Mouse (Mus musculus) kidney, postnatal 25 days (tissue): ENCODE data around the gene Smad6.

Experiments used
- DNase-seq, 2 experiments: peaks; one replicate each; pipeline ENCODE4 v3.0.0; 2021; ENCODE audit warnings: mixed read lengths in 2 of 2

Smad6 gene

DNA sequence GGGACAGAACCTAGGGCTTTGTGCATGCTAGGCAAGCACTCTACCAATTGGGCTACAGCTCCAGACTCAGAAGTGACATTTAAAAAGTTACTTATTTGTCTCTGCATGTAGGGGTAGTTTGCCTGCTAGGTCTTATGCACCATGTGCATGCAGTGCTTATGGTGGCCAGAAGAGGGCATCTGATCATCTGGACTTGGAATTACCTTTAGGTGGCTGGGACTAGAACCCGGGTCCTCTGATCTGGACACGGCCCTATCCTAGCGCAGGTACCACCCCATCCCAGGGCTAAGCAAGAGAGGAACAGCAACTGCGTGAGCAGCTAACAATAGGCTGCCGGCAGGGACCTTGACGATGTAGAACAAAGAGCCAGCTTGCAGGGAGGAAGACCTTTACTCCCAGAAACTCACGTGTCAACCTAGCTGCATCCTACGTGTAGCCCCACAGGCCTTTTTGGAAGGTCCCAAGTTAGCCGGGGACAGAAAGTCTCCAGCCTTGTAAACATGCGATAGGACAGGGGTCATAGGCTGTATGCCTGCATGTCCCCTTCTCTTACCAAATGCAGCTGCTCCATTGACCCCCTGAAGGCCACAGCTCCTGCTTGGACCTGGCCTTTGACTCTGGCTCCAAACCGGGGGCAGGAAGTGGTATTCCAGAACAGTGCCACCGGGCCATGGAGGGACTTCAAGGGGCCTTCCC is 38.8 kb downstream of the Smad6 start:
- DNase-seq: peak in 1 of 2 experiments; percentile 49

GRCm38 (mm10) chr9:63981912-63982311 is 39.9 kb downstream of the Smad6 start:
- no peak for DNase-seq

DNA sequence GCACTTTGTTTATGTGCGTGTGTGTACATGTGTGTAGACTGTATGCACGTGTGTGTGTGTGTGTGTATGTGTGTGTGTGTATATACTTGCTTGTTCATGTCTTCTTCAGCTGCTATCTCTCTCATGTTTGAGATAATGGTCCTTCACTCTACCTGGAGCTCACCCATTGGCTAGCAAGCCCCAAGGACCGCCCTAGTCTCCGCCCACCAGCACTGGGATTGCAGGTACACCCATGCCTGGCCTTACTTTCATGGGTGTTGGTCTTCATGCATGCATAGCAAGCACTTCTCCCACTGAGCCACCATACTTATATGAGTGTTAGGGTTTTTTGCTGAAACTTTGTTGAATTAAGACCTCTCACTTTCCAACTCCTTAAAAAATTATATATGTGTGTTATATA is 40.5 kb downstream of the Smad6 start:
- DNase-seq: no peak

DNA sequence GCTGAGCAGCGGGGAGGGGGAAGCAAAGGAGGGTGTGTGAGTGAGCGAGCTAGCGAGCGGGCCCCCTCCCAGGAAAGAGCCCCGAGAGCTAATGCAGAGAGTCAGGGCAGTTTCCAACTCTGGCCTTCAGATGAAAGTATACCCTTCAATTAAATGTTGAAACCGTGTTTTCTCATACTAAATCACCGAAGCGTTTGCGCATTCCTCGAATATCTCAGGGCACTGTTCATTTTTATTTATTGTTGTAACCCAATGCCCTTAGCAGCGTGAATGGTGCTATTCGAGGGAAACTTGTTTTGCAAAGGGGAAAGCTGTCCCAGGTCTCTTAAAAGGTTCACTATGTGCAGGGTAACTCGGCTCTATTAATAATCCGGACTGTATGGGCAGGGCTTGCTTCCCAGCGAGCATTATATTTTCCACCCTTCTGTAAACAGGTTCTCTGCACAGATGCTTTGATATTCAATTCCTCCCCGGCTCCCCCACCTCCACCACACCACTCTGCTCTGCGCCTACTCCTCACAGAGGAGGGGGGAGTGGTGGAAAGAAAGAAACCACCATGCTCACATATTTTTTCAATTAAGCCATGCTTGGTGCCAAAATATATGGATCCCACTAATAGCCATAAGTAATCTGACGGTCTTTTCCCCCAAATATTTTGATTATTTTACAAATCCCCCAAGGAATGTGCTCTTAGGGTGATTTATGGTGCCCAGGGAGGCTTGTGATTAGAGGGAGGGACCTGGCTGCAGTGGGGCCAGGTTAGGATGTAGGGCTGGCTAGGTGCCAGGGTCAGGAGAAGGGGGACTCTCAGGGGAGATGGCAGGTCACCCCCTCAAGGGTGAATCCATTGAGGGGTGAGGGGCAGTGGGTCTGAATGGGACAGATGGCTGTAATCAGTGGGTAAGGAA is 41.4 kb downstream of the Smad6 start:
- no peak for DNase-seq

- DNase-seq: no peak
These were observed 42.6 kb downstream of the Smad6 start for GRCm38 (mm10) chr9:63979275-63979674.

DNA sequence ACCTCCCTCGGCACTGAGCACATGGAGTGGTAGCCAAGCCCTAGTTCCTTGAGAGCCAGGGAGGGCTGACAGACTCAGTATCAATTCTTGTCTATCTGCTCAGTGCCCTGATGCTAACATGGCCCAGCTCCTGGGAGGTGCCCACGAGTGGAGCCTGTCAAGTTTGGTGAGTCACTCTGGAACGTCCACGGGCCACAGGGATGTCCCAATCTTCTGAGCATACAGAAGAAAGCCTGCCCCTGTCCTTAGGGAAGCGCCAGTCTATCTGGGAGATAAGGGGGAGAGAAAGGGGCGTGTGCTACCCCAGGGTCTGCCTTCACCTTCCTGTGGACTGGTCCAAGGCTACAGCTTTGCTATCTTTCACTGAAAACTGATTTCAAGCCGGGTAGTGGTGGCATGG is 43.2 kb downstream of the Smad6 start:
- DNase-seq: no peak

DNA sequence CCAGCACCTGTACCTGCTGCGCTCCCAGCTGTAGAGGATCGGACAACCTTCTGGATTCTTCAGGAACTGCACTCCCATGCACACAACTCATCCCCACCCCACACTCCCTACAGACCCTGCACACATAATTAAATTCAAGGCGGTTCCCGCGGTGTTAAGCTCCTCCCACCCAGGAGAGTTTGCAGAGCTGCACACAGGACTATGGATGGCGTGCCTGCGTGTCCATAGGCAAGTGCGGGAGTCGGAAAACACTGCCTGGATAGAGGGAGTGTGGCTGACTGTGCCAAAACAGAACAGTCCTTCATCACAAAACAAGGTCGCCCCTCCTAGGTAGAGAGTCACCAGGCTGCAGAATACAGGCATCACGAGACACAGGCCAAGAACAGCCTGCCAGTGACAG is 45.9 kb downstream of the Smad6 start:
- DNase-seq: no peak

- no peak for DNase-seq
These were observed 47.4 kb downstream of the Smad6 start for GRCm38 (mm10) chr9:63974258-63975023.

DNA sequence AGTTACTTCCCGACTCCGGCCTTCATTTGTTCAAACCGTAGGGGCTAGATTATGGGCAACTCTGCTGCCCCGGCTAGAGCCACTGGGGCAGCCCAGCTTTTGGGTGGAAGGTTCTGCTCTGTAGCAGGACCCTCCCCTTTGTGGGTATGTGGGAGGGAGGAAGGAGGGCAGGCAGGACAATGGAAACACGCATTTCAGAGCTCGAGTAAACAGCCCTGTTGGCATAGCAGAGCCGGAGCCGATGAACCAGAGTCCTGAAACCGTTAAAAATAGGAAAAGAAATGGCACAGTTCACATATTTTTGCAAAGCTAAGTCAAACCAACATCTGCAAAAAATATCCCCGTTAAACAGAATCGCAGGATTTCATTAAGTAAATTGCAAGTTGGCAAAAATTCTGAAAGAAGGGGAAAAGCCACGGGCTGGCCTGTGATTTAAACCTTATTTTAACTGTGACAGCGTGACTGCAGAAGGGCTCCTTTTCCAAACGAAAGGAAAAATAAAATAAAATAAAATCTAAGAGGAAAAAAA is 48.1 kb downstream of the Smad6 start:
- DNase-seq: no peak

- DNase-seq: no peak
These were observed 49.1 kb downstream of the Smad6 start for GRCm38 (mm10) chr9:63972576-63973290.

- DNase-seq: peak in 1 of 2 experiments; percentile 68
These were observed 50.3 kb downstream of the Smad6 start for GRCm38 (mm10) chr9:63971557-63971956.

DNA sequence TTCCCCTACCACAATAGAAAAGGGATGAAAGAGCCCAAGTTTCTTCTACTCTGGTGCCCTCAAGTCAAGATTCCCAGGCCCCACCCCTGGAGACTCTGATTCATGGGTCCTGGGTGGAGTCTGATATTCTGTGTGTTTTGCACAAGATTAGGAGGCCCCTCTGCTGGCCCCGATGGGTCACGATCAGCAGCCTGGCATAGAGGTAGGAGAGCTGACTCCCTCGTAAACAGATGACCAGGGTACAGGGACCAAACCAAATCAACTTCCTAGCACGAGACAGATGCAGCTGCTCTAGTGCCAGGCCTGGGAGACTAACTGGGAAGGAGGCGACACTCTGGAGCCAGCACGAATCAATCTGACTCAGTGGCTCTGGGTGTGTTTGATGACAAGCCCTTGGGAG is 51.0 kb downstream of the Smad6 start:
- no peak for DNase-seq

- DNase-seq: peak; percentile 57 to 80
These were observed 51.5 kb downstream of the Smad6 start for GRCm38 (mm10) chr9:63970388-63970787.

GRCm38 (mm10) chr9:63969467-63969866 is 52.4 kb downstream of the Smad6 start:
- DNase-seq: no peak

DNA sequence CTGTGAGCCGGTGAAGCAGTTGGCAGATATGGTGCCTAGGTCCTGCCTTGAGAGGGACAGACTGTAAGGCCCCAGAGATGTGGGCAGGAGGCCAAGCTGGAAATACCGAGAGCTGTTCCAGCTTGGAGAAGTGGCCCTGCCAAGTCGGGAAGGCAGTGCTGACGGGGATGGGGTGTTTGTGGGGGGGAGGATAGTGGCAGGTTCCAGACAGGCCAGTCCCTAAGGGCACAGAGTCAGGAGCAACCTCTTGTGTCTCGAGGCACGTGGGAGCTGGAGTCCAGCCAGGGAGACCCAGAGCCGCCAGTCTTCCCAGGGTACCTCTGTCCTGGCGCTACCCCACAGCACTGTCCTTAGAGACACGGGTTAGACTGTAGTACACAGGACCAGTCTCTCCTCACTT is 53.3 kb downstream of the Smad6 start:
- peak; percentile 98 for DNase-seq

- no peak for DNase-seq
These were observed 54.3 kb downstream of the Smad6 start for GRCm38 (mm10) chr9:63967408-63968172.

DNA sequence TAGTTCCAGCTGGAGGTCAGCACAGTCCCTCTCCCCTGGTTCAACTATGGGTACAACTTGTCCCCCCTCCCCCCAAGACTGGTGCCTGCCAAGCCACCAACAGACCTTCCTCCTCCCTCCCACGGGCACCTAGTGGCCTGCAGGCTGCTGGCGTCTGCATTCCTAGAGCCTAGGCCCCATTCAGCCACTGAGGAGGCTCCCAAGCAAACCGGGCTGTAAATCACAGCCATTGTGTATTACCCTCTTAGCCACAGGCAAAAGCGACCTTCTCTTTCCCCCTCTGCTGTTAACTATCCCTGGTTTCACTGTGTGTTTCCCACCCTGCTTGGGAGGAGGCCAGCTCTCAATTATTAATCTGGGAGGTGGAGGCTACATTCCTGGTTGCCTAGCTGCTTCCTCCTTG is 56.3 kb downstream of the Smad6 start:
- DNase-seq: peak; percentile 75 to 89

DNA sequence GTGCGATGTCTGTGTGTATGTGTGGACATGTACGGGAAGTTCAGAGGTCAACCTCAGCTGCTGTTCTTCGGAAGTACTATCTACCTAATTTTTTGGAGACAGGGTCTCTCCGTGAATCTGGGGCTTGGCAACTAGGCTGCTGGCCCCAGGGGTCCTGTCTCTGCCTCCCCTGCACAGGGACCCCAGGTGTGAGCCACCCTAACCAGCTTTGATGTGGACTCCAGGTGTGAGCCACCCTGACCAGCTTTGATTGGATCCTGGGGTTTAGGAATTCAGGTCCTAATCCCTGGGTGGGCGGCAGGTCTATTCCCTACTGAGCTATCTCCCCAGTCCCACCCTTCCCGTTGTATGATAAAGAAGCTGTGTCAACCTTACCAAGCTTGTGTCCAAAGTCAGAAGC is 60.0 kb downstream of the Smad6 start:
- DNase-seq: no peak

- no peak for DNase-seq
These were observed 61.1 kb downstream of the Smad6 start for GRCm38 (mm10) chr9:63960829-63961185.

GRCm38 (mm10) chr9:63959933-63960828 is 61.7 kb downstream of the Smad6 start:
- DNase-seq: peak; percentile 76 to 91
